Mouse (Mus musculus) R1 (cell line): Measurements from ENCODE around the gene Naa11.

ENCODE experiments used
- DNase-seq: peaks from one replicate; pipeline ENCODE4 v3.0.0-alpha.2; 2018; ENCODE audit warnings: low read depth, low spot score

Naa11 gene

GRCm38 (mm10) chr5:97392160-97392559 is at the start of gene Naa11:
Gene Naa11 (minus strand): TSS chr5:97392379.
- DNase-seq = peak; percentile 89

- DNase-seq = no peak
These were observed 40.3 kb upstream of the Naa11 start for GRCm38 (mm10) chr5:97432512-97432911.

- DNase-seq = no peak
These were observed 37.8 kb upstream of the Naa11 start for GRCm38 (mm10) chr5:97429976-97430375.

GRCm38 (mm10) chr5:97421669-97422068 is 29.5 kb upstream of the Naa11 start:
- DNase-seq = no peak

GRCm38 (mm10) chr5:97417185-97417584 is 25.0 kb upstream of the Naa11 start:
- peak; percentile 8 for DNase-seq

GRCm38 (mm10) chr5:97415837-97416236 is 23.7 kb upstream of the Naa11 start:
- DNase-seq = no peak

GRCm38 (mm10) chr5:97413716-97414115 is 21.5 kb upstream of the Naa11 start:
- DNase-seq = no peak

- DNase-seq = no peak
These were observed 18.0 kb upstream of the Naa11 start for GRCm38 (mm10) chr5:97410190-97410589.

GRCm38 (mm10) chr5:97409234-97409704 is 17.1 kb upstream of the Naa11 start:
- no peak for DNase-seq

- DNase-seq = no peak
These were observed 8.9 kb upstream of the Naa11 start for GRCm38 (mm10) chr5:97401042-97401441.

GRCm38 (mm10) chr5:97397585-97397984 is 5.4 kb upstream of the Naa11 start:
- DNase-seq = no peak

- DNase-seq = no peak
These were observed 4.6 kb downstream of the Naa11 start for GRCm38 (mm10) chr5:97387622-97388021.

- no peak for DNase-seq
These were observed 7.8 kb downstream of the Naa11 start for GRCm38 (mm10) chr5:97384399-97384798.

GRCm38 (mm10) chr5:97382548-97383222 is 9.5 kb downstream of the Naa11 start:
- no peak for DNase-seq

GRCm38 (mm10) chr5:97379976-97380375 is 12.2 kb downstream of the Naa11 start:
- peak; percentile 58 for DNase-seq

- DNase-seq = no peak
These were observed 27.4 kb downstream of the Naa11 start for GRCm38 (mm10) chr5:97364781-97365180.

GRCm38 (mm10) chr5:97364252-97364651 is 27.9 kb downstream of the Naa11 start:
- peak; percentile 14 for DNase-seq

GRCm38 (mm10) chr5:97362539-97362938 is 29.6 kb downstream of the Naa11 start:
- DNase-seq = no peak

- no peak for DNase-seq
These were observed 33.1 kb downstream of the Naa11 start for GRCm38 (mm10) chr5:97359104-97359503.

- no peak for DNase-seq
These were observed 36.0 kb downstream of the Naa11 start for GRCm38 (mm10) chr5:97356135-97356534.

GRCm38 (mm10) chr5:97355152-97355551 is 37.0 kb downstream of the Naa11 start:
- no peak for DNase-seq

- no peak for DNase-seq
These were observed 43.4 kb downstream of the Naa11 start for GRCm38 (mm10) chr5:97348760-97349159.

GRCm38 (mm10) chr5:97348310-97348709 is 43.9 kb downstream of the Naa11 start:
- DNase-seq = no peak
